Mouse (Mus musculus) left cerebral cortex, adult 8-10 months (tissue): Measurements from ENCODE around the gene Adgrb3. TPM values are rescaled to one million over a fixed set of nuclear protein-coding genes. Genes with fewer than 3 reads are reported as not detected.
"Not testable (repeated sequence)": the region's sequence is repeated elsewhere in the genome, so short reads cannot be mapped to it uniquely, and the experiment has no call there.

ENCODE experiments used
- DNase-seq, 2 experiments: peaks; one replicate each; pipeline ENCODE4 v3.0.0; 2022; ENCODE audit warnings: low spot score in 2 of 2
- total RNA-seq, 4 experiments: library from RNA; stranded (reverse); gene quantifications; 2 replicates each; pipeline ENCODE4 v1.2.4; 2022

Adgrb3 gene
- total RNA-seq, 4 experiments from 2014 or later: 96.1 to 108 (median 99.1) TPM

DNA sequence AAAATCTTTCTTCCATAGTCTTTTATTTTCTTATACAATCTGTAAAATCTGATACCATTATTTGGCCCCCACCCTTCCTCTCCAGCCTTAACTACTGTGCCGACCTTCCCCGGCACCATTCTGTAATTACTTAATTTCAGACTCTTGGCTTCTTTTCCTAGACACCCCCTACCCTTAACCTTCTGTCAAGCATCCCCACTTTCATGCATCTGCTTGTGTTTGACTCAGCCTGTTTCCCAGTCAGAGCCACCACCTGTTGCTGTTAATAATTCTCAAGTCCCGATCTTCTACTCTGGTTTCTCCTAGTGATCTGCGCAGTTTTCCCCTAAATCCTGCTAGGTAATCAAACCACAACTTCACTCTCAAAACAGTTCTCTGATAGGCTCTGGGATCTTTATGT lies 83.9 kb downstream of the Adgrb3 start:
- no peak for DNase-seq

- no peak for DNase-seq
Observed at GRCm38 (mm10) chr1:25744736-25745135, 84.8 kb downstream of the Adgrb3 start.

- no peak for DNase-seq
Observed at GRCm38 (mm10) chr1:25729844-25730243, 99.7 kb downstream of the Adgrb3 start.

DNA sequence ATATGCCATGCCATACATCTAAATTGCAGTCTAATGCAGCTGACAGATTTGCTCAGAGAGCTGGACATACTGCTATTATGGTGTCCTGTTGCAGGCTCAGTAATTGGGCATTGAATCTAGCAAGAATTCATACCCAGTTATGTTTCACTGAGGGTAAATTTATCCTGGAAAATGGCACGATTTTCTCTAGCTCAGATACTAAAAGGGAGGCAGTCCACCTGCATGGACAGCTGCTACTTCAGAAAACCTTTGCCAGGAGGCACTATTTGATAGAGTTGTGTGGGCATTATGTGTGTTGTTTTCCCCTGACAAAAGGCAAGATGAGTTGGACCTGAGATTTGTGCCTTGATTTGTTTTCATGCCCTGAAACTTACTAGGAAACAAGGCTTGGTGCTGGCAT lies 118.0 kb downstream of the Adgrb3 start:
- DNase-seq: peak in 1 of 2 experiments; percentile 50

DNA sequence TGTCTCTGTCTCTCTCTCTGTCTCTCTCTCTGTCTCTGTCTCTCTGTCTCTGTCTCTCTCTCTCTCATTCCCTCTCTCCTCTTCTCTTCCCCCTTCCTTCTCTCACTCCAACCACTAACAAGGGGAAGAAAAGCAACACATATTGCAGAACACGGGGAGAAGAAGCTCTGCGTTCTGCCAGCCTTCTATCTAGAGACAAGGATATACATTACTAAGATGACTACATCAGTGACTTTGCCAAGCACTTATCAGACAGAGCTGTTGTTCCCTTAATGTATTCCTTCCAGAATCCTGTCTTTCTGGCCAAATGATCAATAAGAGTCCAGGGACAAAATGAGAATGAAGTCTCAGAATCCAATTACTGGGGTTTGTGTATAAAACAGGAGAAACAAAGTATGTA lies 123.2 kb downstream of the Adgrb3 start:
- DNase-seq: no peak

DNA sequence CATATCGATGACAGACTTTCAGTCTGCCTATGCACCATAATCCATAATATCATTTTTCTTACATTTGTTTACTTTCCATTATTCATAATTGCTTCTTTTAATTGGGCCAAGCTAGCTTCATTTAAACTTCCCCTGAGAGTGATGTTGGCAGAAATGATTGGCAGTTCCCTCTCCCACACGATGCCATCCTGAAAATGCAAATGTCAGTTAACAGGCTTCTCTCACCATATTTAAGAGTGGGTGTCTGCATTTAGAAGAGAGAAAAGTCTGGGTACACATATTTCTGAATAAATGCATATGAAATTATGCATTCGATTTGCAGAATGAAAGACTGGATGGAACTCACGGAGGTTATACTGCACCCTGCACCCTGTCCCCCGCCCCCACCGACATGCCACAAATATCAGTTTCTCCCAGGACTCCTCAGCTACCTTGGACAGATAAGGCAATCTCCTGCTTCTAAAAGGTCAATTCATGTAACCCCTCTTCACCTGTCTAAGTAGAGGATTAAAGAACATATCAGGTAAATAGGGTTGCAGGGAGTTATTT lies 130.7 kb downstream of the Adgrb3 start:
- DNase-seq: no peak

DNA sequence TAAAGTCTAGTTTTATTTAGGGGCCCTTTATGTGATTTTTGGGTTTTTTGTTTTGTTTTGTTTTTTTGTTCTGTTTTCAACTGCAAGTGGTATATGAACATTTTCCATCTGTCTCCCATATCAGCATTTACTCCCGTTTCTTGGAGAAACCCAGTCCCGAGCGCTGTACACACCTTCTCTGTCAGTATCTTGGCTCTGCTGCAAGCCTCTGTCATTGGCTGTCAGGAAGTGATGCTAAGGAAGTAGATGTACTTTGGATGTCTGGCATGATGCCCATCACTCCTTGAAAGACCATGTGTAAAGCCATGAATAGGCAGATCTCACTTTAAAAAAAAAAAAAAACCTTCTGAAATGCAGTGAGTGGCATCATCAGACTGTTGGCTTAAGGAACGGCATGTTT lies 132.3 kb downstream of the Adgrb3 start:
- no peak for DNase-seq

DNA sequence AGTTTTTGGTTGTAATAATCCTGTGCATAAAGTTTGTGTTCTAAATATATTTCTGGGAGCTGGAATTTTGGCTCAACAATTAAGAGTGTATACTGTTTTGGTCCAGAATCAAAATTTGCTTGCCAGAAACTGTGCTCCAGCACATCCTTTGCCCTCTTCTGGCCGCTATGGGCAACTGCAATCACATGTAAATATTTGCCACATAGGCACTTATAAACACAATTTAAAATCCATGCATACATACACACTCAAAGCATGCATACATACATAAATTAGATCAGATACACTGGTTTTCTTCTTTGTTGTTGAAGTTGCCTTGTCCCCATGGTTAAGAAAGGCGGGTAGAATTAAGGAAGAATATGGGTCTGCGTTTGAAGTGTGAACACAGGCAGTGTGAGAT lies 132.7 kb downstream of the Adgrb3 start:
- no peak for DNase-seq

- peak in 1 of 2 experiments; percentile 36 for DNase-seq
Observed at GRCm38 (mm10) chr1:25682118-25682517, 147.4 kb downstream of the Adgrb3 start.

- DNase-seq: no peak
Observed at GRCm38 (mm10) chr1:25679656-25680055, 149.9 kb downstream of the Adgrb3 start.

- no peak for DNase-seq
Observed at GRCm38 (mm10) chr1:25652717-25653116, 176.8 kb downstream of the Adgrb3 start.

GRCm38 (mm10) chr1:25644256-25644655 lies 185.3 kb downstream of the Adgrb3 start:
- DNase-seq: no peak

- DNase-seq: no peak
Observed at GRCm38 (mm10) chr1:25621458-25621857, 208.0 kb downstream of the Adgrb3 start.

DNA sequence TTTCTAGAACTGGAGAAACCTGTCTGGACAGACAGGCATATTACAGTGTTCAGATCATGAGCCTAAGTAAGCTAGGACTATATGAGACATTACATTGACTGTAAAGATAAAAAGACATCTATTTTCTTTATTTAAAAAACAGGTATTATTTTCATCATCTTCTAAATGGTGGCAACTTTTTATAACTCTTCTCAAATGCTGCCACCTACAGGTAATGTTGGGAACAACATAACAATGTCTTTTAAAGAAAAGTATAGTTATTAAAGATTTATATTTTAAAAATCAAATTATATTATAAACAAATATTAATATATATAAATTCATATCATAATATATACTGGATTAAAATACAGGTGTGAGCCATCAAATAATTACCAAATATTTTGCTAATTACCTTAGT lies 212.6 kb downstream of the Adgrb3 start:
- DNase-seq: no peak

DNA sequence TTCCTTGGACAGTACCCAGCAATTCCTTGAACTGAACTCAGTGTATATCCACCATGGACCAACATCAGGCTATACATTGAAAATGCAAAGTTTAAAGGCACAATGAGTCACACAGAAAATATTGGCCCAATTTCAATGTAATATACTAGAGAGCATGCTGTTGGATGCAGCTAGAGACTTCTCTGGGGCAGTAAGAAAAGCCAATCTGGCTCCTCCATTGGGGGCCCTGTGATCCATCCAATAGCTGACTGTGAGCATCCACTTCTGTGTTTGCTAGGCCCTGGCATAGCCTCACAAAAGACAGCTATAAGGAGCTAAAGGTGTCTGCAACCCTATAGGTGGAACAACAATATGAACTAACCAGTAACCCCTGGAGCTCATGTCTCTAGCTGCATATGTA lies 218.7 kb downstream of the Adgrb3 start:
- DNase-seq: not testable (repeated sequence)

DNA sequence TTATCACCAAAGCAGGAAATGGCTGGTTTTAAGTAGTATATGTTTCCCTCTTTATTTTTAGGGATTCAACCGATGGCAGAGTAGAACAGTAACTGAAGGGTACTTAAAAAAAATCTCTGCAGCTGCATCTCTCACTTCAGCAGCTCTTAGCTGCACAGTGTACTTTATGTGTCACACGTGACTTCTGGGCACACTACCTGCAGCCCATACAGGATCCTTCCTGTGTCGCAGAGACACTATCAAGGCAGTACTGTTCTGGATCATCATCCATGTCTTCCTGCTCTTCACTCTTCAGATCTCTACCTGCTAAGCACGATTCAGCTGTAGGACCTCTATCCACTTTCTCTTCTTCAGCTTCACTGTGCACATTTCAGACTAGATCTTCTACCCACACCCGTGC lies 230.6 kb downstream of the Adgrb3 start:
- no peak for DNase-seq

GRCm38 (mm10) chr1:25588568-25589118 lies 240.9 kb downstream of the Adgrb3 start:
- DNase-seq: no peak

DNA sequence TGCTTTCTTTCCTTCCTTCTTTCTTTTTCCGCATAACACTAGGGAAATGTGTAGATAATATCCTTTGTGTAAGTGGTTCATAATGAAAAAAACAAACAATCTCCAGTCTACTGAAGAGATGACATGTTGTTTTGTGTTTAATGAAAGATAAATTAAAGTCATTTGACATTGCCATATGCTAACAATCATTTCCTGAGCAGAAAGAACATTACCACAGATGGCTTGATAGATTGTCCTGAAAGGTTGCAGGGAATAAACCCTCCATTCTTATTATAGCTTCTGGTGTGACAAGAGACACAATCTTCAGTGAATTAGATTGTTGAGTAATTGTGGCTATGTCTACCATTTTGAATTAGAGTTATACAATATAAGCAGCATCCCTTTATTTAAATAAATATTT lies 247.8 kb downstream of the Adgrb3 start:
- DNase-seq: no peak

DNA sequence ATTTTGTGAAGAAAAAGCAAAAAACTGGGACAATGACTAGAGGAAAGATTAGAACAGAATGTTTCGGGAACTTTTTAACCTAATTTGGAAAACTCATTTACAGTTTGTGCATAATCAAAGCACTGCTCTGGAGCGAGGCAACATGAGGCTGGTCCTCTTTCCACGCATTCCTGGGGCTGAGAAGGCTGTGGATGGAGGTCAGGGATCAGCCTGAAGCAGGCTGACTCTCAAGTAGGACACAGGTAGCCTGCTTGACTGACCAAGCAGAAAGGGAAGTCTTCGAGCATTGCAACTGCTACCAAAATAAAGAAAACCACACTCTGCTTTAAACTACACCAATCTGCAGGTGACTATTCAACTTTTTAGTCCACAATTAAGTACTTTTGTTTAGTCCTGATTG lies 251.7 kb downstream of the Adgrb3 start:
- DNase-seq: no peak

DNA sequence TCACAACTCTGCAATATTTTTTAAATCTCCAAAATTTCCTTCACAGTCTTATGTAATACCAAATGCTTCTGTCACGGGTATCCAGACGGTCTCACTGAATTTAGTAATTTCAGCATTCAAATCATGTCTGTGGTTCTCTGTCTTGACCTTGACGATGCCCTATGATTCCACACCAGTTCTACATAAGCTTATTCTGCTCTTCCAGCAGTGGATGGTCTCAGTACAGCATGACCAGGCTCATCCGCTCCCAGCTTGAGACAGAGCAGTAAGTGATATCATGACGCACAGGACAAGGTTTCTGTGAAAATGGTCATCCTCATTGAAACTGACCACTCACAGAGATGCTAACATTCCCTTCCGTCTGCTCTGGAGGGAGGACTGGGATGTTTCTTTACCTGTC lies 252.9 kb downstream of the Adgrb3 start:
- no peak for DNase-seq

GRCm38 (mm10) chr1:25568096-25568495 lies 261.4 kb downstream of the Adgrb3 start:
- DNase-seq: no peak

DNA sequence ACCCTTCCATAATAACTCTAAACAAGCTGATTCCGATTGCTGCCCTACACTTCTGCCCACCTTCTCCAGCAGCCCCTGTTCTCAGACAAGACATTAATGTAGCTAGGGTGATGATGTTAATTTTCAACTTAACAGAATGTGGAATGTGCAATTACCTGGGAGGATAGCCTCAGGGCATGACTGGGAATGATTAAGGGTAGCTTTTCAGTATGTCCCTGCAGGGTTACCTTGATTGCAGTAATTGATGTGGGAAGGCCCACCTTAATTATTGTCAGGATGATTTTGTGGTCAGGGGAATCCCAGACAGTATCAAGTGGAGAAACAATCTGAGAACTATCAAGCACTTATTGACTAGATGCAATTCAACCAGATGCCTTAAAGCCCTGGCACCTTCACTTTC lies 283.4 kb downstream of the Adgrb3 start:
- DNase-seq: no peak

- DNase-seq: no peak
Observed at GRCm38 (mm10) chr1:25543915-25544314, 285.6 kb downstream of the Adgrb3 start.

GRCm38 (mm10) chr1:25542891-25543290 lies 286.6 kb downstream of the Adgrb3 start:
- DNase-seq: no peak
